Mouse (Mus musculus) heart, adult 2 months (tissue): ENCODE measurements around the gene Gm26602. TPM values are rescaled to one million over a fixed set of nuclear protein-coding genes. Genes with fewer than 3 reads are reported as not detected.
A peak's percentile ranks its signal among the peaks of the same experiment; 100 is the strongest.
"Not testable (repeated sequence)": the region's sequence is repeated elsewhere in the genome, so short reads cannot be mapped to it uniquely, and the experiment has no call there.

Source experiments
- DNase-seq, 2 experiments: peaks; one replicate each; pipeline ENCODE4 v3.0.0; 2021
- H3K27ac ChIP-seq: fragments of 200-600 bp; 2 replicates; pipeline ENCODE4 v1.8.1; 2022
- H3K27me3 ChIP-seq: fragments of 200-500 bp; 2 replicates; pipeline ENCODE4 v1.6.1; 2012; ENCODE audit warnings: mild to moderate bottlenecking, low read length, inconsistent platforms, mixed read lengths; ENCODE audit not compliant: control insufficient read depth, insufficient read depth
- H3K36me3 ChIP-seq: fragments of 200-500 bp; 2 replicates; pipeline ENCODE4 v1.6.1; 2012; ENCODE audit warnings: low read length, inconsistent platforms; ENCODE audit not compliant: control insufficient read depth, insufficient read depth
- H3K4me1 ChIP-seq: fragments of 200-500 bp; 2 replicates; pipeline ENCODE4 v1.6.1; 2011; ENCODE audit warnings: low read length; ENCODE audit not compliant: control insufficient read depth, insufficient read depth
- H3K4me3 ChIP-seq: fragments of 200-600 bp; 2 replicates; pipeline ENCODE4 v1.8.1; 2022
- H3K79me2 ChIP-seq: fragments of 200-500 bp; replicated peaks from 2 replicates; pipeline ENCODE4 v1.6.1; 2012; ENCODE audit warnings: mild to moderate bottlenecking, inconsistent platforms, low read length, moderate library complexity, mixed read lengths; ENCODE audit not compliant: control insufficient read depth, insufficient read depth
- H3K9ac ChIP-seq: fragments of 200-500 bp; 2 replicates; pipeline ENCODE4 v1.6.1; 2012; ENCODE audit warnings: low read depth, mild to moderate bottlenecking, control low read depth, inconsistent platforms, low read length, mixed read lengths
- CTCF ChIP-seq: fragments of 200-600 bp; IDR thresholded peaks from 2 replicates; pipeline ENCODE4 v1.8.1; 2022; ENCODE audit warnings: antibody characterized with exemption, mild to moderate bottlenecking, moderate library complexity
- EP300 ChIP-seq: fragments of 200-500 bp; IDR thresholded peaks from 2 replicates; pipeline ENCODE4 v1.6.1; 2011; ENCODE audit warnings: low read depth, low read length, control low read depth; ENCODE audit not compliant: insufficient read depth
- POLR2A ChIP-seq: fragments of 200-500 bp; IDR thresholded peaks from 2 replicates; pipeline ENCODE4 v1.6.1; 2011; ENCODE audit warnings: mild to moderate bottlenecking, low read depth, low read length, control low read depth; ENCODE audit not compliant: insufficient read depth
- WGBS: fragments of 180-500 bp; shearing (Covaris S2); methylation state at CpG from one replicate; pipeline ENCODE4 v1.1.7; 2018; 5-methylcytosine and 5-hydroxymethylcytosine counted together
- intact Hi-C: fragments of 180-260 bp; cut with DNase I; formaldehyde crosslinking; loops from one replicate; pipeline ENCODE4 v1.15.1; 2025
- microRNA-seq, 2 experiments: library from miRNA; unstranded; fragments of <30 nt; microRNA quantifications; one replicate each; pipeline ENCODE4 v1.2.0; 2021
- polyA plus RNA-seq: library from polyadenylated mRNA; depleted of rRNA; stranded (reverse); fragments of >200 nt; gene quantifications from 2 replicates; pipeline ENCODE4 v1.2.3, GENCODE M21; 2012; rRNA removed
- total RNA-seq, 2 experiments: library from RNA; stranded (reverse); gene quantifications; 2 replicates each; pipeline ENCODE4 v1.2.3; 2021

Gene Gm26602
- total and polyA plus RNA-seq, 3 experiments = not detected

DNA sequence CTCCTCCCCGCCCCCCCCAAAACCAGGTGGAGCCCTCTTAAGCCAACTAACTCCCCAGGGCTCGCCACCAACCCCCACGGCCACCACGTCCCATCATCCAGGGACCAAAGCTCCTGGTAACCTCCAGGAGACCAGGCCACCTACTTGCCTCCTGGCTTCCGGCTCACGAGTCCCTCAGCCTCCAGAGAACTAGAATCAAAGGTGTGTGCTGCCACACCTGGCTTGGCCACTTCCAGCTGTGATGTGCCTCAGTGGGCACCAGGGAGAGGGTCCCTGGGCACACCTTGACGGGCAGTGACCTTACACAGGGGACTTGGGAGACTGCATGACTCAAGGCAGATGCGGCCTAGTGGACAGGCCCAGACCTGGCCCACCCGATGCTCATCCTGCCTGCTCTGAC lies 45.0 kb downstream of the Gm26602 start:
- H3K4me3 ChIP-seq = no peak overlapping the region
- intact Hi-C loops = no loop called here
- DNase-seq = no peak
- no peaks in the 10 kb centered on the region for H3K27me3 ChIP-seq
- no peak overlapping the region for H3K27ac ChIP-seq
- H3K36me3 ChIP-seq = no peaks in the 10 kb centered on the region
- H3K9ac ChIP-seq = no peak overlapping the region
- no peaks in the 10 kb centered on the region for H3K79me2 ChIP-seq
- no peak for TF ChIP-seq EP300
- no peak for TF ChIP-seq CTCF
- TF ChIP-seq POLR2A = no peak
- H3K4me1 ChIP-seq = peaks cover 3% of the 10 kb centered on the region; the same call in 1 of the 2 replicates
- WGBS = 80% methylated on average over 9 of the region's 9 CpGs

DNA sequence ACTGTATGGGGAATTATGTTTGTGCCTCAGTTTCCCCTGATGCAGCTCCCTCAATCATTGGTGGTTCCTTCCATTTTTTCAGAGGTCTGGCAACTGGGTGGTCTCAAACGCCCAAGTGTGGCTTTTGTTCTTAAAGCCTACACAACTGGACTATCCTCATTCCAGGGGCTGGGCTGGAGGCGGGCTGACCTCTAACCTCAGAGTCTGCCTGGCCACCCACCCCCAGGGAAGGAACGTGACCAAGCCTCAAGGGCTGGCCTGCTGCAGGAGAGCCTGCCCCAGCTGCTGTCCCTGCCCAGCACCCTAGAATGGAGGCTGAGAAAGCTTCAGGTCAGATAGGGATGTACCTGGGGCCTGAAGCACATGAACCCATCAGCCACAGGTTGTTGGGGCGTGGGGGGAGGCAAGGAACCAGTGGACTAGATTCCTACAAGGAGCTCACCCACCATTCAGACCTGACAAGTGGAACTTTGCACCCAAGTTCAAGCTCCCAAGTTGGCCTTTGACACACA lies 46.0 kb downstream of the Gm26602 start:
- TF ChIP-seq EP300 (no peak), POLR2A (no peak), CTCF (no peak)

DNA sequence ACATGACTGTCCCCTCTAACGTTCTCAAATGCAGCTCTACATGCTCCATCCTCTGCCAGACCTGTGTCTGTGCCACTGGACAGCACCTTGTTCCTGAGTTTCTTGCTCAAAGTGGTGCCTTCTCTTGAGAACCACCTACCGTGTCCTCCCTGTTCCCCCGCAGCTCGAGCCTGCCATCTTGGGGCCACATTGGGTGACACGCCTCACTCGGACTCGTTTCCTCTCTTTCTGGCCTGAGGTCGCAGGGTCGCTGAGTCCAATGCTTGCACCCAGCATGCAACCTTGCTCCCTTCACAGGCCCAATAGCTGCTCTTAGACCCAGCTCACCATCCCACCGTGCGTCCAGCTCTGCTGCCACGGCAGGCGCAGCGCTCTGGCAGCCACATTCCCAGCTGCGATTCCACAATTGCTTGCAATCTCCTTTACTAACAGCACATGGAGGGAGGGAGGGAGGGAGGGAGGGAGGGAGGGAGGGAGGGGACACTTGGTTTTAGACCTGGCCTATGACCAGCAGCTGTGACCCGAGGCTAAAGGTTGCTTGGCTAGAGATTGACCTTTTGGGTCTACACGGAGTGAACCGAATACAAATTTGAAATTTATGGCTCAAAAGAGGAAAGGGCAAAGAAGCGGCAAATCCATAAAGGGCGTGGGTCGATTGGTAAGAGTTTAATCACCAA lies 47.6 kb downstream of the Gm26602 start:
- TF ChIP-seq CTCF (peak; percentile 97), POLR2A (no peak), EP300 (peak; percentile 92)
- no peaks in the 10 kb centered on the region for H3K27me3 ChIP-seq
- WGBS = 19% methylated on average over 21 of the region's 21 CpGs
- H3K27ac ChIP-seq = no peak overlapping the region
- H3K4me3 ChIP-seq = no peak overlapping the region
- intact Hi-C loops = loop anchor here (1.0 to 2.0 kb wide), 2 partner anchors 33 to 65 kb away; no protein-coding TSS in a partner anchor
- H3K9ac ChIP-seq = no peak overlapping the region
- peaks cover 5% of the 10 kb centered on the region; the same call in 1 of the 2 replicates for H3K4me1 ChIP-seq
- DNase-seq = peak; percentile 85 to 88
- no peaks in the 10 kb centered on the region for H3K36me3 ChIP-seq
- H3K79me2 ChIP-seq = no peaks in the 10 kb centered on the region

More for the DNA sequence above, 46.0 kb downstream of the Gm26602 start:
- H3K4me1 ChIP-seq = peaks cover 5% of the 10 kb centered on the region; the same call in 1 of the 2 replicates
- no peaks in the 10 kb centered on the region for H3K27me3 ChIP-seq
- no peak overlapping the region for H3K27ac ChIP-seq
- no peak overlapping the region for H3K4me3 ChIP-seq
- no peaks in the 10 kb centered on the region for H3K36me3 ChIP-seq
- H3K9ac ChIP-seq = no peak overlapping the region
- H3K79me2 ChIP-seq = no peaks in the 10 kb centered on the region
- no peak for DNase-seq
- WGBS = 61% methylated on average over 4 of the region's 4 CpGs
- intact Hi-C loops = loop anchor here (1.0 kb wide), 1 partner anchor 121 kb away; no protein-coding TSS in a partner anchor

DNA sequence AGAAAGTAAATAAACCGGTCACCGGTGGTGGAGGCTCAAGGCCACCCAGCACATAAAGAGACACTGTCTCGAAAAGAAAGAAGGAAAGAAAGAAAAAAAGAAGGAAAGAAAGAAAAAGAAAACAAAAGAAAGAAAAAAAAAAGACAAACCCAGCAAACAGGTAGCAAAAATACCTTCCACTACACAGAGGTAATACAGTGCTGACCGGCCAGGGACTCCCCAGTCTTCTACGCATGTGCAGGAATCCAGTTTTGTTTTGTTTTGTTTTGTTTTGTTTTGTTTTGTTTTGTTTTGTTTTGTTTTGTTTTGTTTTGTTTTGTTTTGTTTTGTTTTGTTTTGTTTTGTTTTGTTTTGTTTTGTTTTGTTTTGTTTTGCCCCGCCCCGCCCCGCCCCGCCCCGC lies 48.8 kb downstream of the Gm26602 start:
- intact Hi-C loops = loop anchor here (2.0 kb wide), 1 partner anchor 67 kb away; no protein-coding TSS in a partner anchor
- not testable (repeated sequence) for H3K36me3 ChIP-seq, H3K4me1 ChIP-seq, H3K27me3 ChIP-seq, H3K79me2 ChIP-seq, H3K9ac ChIP-seq
- peak in 1 of 2 experiments; percentile 46 for DNase-seq
- Histone ChIP-seq H3K27ac (peak overlapping the region; percentile 78), H3K4me3 (peak overlapping the region; percentile 27; the same call in 1 of the 2 replicates)
- 28% methylated on average over 10 of the region's 10 CpGs for WGBS

DNA sequence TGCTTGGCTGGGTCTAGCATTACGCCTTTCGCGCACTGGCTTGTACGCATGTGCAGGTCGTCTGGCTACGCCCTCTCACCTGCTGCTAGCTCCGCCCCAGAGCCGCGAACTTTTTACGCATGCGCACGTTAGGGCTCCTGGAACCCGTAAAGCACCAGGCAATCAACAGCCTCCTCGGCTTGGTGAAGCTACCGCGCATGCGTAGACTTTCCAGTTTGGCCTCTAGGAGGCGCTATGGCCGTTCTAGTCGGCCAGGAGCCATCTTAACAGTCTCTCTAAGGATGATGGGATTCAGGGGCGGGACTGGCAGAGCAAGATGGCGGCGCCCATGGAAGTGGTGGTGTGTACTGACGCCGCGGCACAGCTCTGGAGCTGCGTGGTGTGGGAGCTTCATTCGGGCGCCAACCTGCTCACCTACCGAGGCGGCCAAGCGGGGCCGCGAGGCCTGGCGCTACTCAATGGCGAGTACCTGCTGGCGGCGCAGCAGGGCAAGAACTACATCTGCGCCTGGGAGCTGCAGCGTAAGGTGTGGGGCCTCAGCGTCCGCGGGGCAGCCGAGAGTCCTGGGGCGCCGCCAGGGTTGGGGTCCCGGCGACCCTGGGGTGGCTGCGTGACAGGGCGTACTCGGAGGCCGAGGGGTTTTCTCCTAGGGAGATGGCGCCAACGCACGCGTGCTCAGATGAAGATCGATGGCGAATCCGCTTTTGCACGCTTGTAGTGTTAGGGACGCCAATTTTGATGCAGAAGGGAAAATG lies 49.4 kb downstream of the Gm26602 start, which contains the start of gene Wdr18:
Gene Wdr18, plus strand, starts transcription at position 306 of the 755 bp plus-strand sequence.
- no peaks in the 10 kb centered on the region for H3K36me3 ChIP-seq
- TF ChIP-seq EP300 = peak; percentile 74; the same call in 1 of the 2 replicates
- peak; percentile 91 for TF ChIP-seq CTCF
- TF ChIP-seq POLR2A = peak; percentile 70
- H3K27me3 ChIP-seq = no peaks in the 10 kb centered on the region
- peak; percentile 98 to 99 for DNase-seq
- no peaks in the 10 kb centered on the region for H3K79me2 ChIP-seq
- peaks cover 5% of the 10 kb centered on the region; the same call in 1 of the 2 replicates for H3K4me1 ChIP-seq
- H3K27ac ChIP-seq = peak within 1 kb of the TSS; percentile 78
- under 1% methylated on average over 61 of the region's 61 CpGs for WGBS
- peak within 1 kb of the TSS; percentile 95 for H3K4me3 ChIP-seq
- peak within 1 kb of the TSS; percentile 72 for H3K9ac ChIP-seq
- intact Hi-C loops = loop anchor here (1.0 to 2.0 kb wide), 3 partner anchors 23 to 181 kb away; partner anchors contain the start of gene Cbarp

Small RNAs within 50 kb of the gene (microRNA-seq; reads per million reads assigned to microRNA genes)
- 0 to 1.1 reads per million in 2 experiments for gene Mir6910

Other genes with a start within 250 kb of the Gm26602 start
Only the 30 nearest of the 35 such genes appear.
- 1 to 10 TPM; 6.4 to 6.5 TPM for gene Gzmm, start 221.8 kb upstream of the Gm26602 start, total RNA-seq
- 7.4 and 9.2 TPM in 2 replicates for gene Gzmm, start 221.8 kb upstream of the Gm26602 start, polyA plus RNA-seq
- gene Bsg, start 206.4 kb upstream of the Gm26602 start, total RNA-seq = 1,000 to 10,000 TPM; 1,364 to 1,491 TPM
- 1,570 and 1,684 TPM in 2 replicates for gene Bsg, start 206.4 kb upstream of the Gm26602 start, polyA plus RNA-seq
- 10 to 100 TPM; 17.0 to 17.5 TPM for gene Hcn2, start 194.2 kb upstream of the Gm26602 start, total RNA-seq
- gene Hcn2, start 194.2 kb upstream of the Gm26602 start, polyA plus RNA-seq = 23.8 and 33.5 TPM in 2 replicates
- gene Polrmt, start 164.3 kb upstream of the Gm26602 start, total RNA-seq = 10 to 100 TPM; 42.2 to 44.7 TPM
- gene Polrmt, start 164.3 kb upstream of the Gm26602 start, polyA plus RNA-seq = 47.0 and 52.3 TPM in 2 replicates
- gene Fgf22, start 155.8 kb upstream of the Gm26602 start, total RNA-seq = not detected
- not detected in 2 replicates for gene Fgf22, start 155.8 kb upstream of the Gm26602 start, polyA plus RNA-seq
- gene Rnf126, start 143.9 kb upstream of the Gm26602 start, total RNA-seq = 10 to 100 TPM; 22.9 to 23.6 TPM
- gene Rnf126, start 143.9 kb upstream of the Gm26602 start, polyA plus RNA-seq = 41.4 and 48.0 TPM in 2 replicates
- gene Fstl3, start 133.6 kb upstream of the Gm26602 start, total RNA-seq = 1 to 10 TPM; 3.8 to 4.7 TPM
- 9.7 and 11.9 TPM in 2 replicates for gene Fstl3, start 133.6 kb upstream of the Gm26602 start, polyA plus RNA-seq
- not detected for gene Prss57, start 119.9 kb upstream of the Gm26602 start, total RNA-seq
- gene Prss57, start 119.9 kb upstream of the Gm26602 start, polyA plus RNA-seq = 0.08 and 0.20 TPM in 2 replicates
- 10 to 100 TPM; 51.4 to 55.6 TPM for gene Palm, start 117.3 kb upstream of the Gm26602 start, total RNA-seq
- 31.4 and 36.6 TPM in 2 replicates for gene Palm, start 117.3 kb upstream of the Gm26602 start, polyA plus RNA-seq
- gene Misp, start 89.9 kb upstream of the Gm26602 start, total RNA-seq = under 1 TPM; 0.50 to 0.52 TPM
- 0.26 and 0.82 TPM in 2 replicates for gene Misp, start 89.9 kb upstream of the Gm26602 start, polyA plus RNA-seq
- gene Ptbp1, start 56.4 kb upstream of the Gm26602 start, total RNA-seq = 10 to 100 TPM; 43.9 to 51.8 TPM
- 47.5 and 52.6 TPM in 2 replicates for gene Ptbp1, start 56.4 kb upstream of the Gm26602 start, polyA plus RNA-seq
- gene Prtn3, start 36.4 kb upstream of the Gm26602 start, total RNA-seq = 1 to 10 TPM in 1 of 2 experiments, under 1 TPM in 1; 0.55 to 1.2 TPM
- 0.84 TPM in 1 of 2 replicates, not detected in the other for gene Prtn3, start 36.4 kb upstream of the Gm26602 start, polyA plus RNA-seq
- gene Plppr3, start 36.2 kb upstream of the Gm26602 start, total RNA-seq = under 1 TPM; 0.20 to 0.31 TPM
- gene Plppr3, start 36.2 kb upstream of the Gm26602 start, polyA plus RNA-seq = 0.50 and 0.80 TPM in 2 replicates
- not detected for gene Elane, start 24.6 kb upstream of the Gm26602 start, total RNA-seq
- gene Elane, start 24.6 kb upstream of the Gm26602 start, polyA plus RNA-seq = 0.23 TPM in 1 of 2 replicates, not detected in the other
- 10 to 100 TPM; 22.9 to 98.7 TPM for gene Cfd, start 20.0 kb upstream of the Gm26602 start, total RNA-seq
- gene Cfd, start 20.0 kb upstream of the Gm26602 start, polyA plus RNA-seq = 85.9 and 490 TPM in 2 replicates
- gene Med16, start 1.9 kb upstream of the Gm26602 start, total RNA-seq = 10 to 100 TPM; 40.8 to 54.1 TPM
- gene Med16, start 1.9 kb upstream of the Gm26602 start, polyA plus RNA-seq = 54.9 and 62.4 TPM in 2 replicates
- under 1 TPM; 0.10 to 0.25 TPM for gene Kiss1r, start 6.1 kb downstream of the Gm26602 start, total RNA-seq
- 0.79 and 1.5 TPM in 2 replicates for gene Kiss1r, start 6.1 kb downstream of the Gm26602 start, polyA plus RNA-seq
- gene R3hdm4, start 10.4 kb downstream of the Gm26602 start, total RNA-seq = 10 to 100 TPM; 82.4 to 85.6 TPM
- gene R3hdm4, start 10.4 kb downstream of the Gm26602 start, polyA plus RNA-seq = 119 and 123 TPM in 2 replicates
- 1 to 10 TPM; 1.3 to 1.5 TPM for gene Arid3a, start 16.2 kb downstream of the Gm26602 start, total RNA-seq
- 0.88 and 1.7 TPM in 2 replicates for gene Arid3a, start 16.2 kb downstream of the Gm26602 start, polyA plus RNA-seq
- gene Wdr18, start 49.3 kb downstream of the Gm26602 start, total RNA-seq = 10 to 100 TPM; 27.8 to 29.4 TPM
- gene Wdr18, start 49.3 kb downstream of the Gm26602 start, polyA plus RNA-seq = 31.7 and 32.2 TPM in 2 replicates
- gene Grin3b, start 59.9 kb downstream of the Gm26602 start, total RNA-seq = under 1 TPM; 0.20 to 0.31 TPM
- 0.20 and 0.29 TPM in 2 replicates for gene Grin3b, start 59.9 kb downstream of the Gm26602 start, polyA plus RNA-seq
- 100 to 1,000 TPM; 109 to 124 TPM for gene Tmem259, start 73.5 kb downstream of the Gm26602 start, total RNA-seq
- gene Tmem259, start 73.5 kb downstream of the Gm26602 start, polyA plus RNA-seq = 184 and 220 TPM in 2 replicates
- gene Cnn2, start 77.7 kb downstream of the Gm26602 start, total RNA-seq = 10 to 100 TPM; 30.2 to 39.3 TPM
- 52.5 and 60.7 TPM in 2 replicates for gene Cnn2, start 77.7 kb downstream of the Gm26602 start, polyA plus RNA-seq
- 1 to 10 TPM; 6.6 to 8.0 TPM for gene Abca7, start 85.6 kb downstream of the Gm26602 start, total RNA-seq
- gene Abca7, start 85.6 kb downstream of the Gm26602 start, polyA plus RNA-seq = 9.2 and 10.8 TPM in 2 replicates
- gene Arhgap45, start 105.8 kb downstream of the Gm26602 start, total RNA-seq = 1 to 10 TPM; 3.5 to 5.1 TPM
- gene Arhgap45, start 105.8 kb downstream of the Gm26602 start, polyA plus RNA-seq = 8.9 and 16.6 TPM in 2 replicates
- gene Polr2e, start 128.9 kb downstream of the Gm26602 start, total RNA-seq = 10 to 100 TPM; 78.3 to 89.8 TPM
- gene Polr2e, start 128.9 kb downstream of the Gm26602 start, polyA plus RNA-seq = 182 and 194 TPM in 2 replicates
- gene Gpx4, start 136.3 kb downstream of the Gm26602 start, total RNA-seq = 1,000 to 10,000 TPM in 1 of 2 experiments, 100 to 1,000 TPM in 1; 832 to 1,055 TPM
- gene Gpx4, start 136.3 kb downstream of the Gm26602 start, polyA plus RNA-seq = 860 and 993 TPM in 2 replicates
- gene Sbno2, start 194.7 kb downstream of the Gm26602 start, total RNA-seq = 10 to 100 TPM; 10.6 to 11.2 TPM
- 16.9 and 18.0 TPM in 2 replicates for gene Sbno2, start 194.7 kb downstream of the Gm26602 start, polyA plus RNA-seq
- 100 to 1,000 TPM; 140 to 161 TPM for gene Stk11, start 204.9 kb downstream of the Gm26602 start, total RNA-seq
- 127 and 144 TPM in 2 replicates for gene Stk11, start 204.9 kb downstream of the Gm26602 start, polyA plus RNA-seq
- 1,000 to 10,000 TPM; 1,015 to 1,150 TPM for gene Atp5d, start 227.8 kb downstream of the Gm26602 start, total RNA-seq
- 1,139 and 1,938 TPM in 2 replicates for gene Atp5d, start 227.8 kb downstream of the Gm26602 start, polyA plus RNA-seq